Mouse (Mus musculus): ENCODE measurements around the gene Elmod3.

DNA sequence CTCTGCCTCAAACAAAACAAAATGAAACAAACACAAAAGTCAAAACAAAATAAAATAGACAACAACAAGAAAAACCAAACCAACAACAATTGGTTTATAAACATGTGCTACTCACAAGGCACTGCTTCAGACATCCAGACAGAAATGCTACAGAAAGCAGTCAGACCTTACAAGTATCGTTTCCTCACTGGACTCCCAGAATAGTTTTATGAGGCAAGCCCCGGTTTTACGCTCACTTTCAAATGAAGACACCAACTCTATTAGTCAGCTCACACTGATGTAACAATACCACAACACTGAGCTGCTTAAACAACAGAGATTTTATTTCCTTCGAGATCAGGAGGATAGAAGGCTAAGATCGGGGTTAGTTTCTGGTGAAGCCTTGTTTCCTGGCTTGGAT is 75.9 kb downstream of the Elmod3 start:
- no peak for TF ChIP-seq CTCF (IDR thresholded peaks at IDR 0.05; ENCODE audit: borderline replicate concordance, control insufficient read depth, extremely low read depth, insufficient read depth, low read length, poor library complexity)
- TF ChIP-seq POLR2A (IDR thresholded peaks at IDR 0.05; ENCODE audit: control insufficient read depth, extremely low read depth, insufficient read depth, low read length, poor library complexity), result no peak
